In genomic region chr9:50494311-50494710, GRCm38 (mm10) we compare ENCODE assay signal across 21 mouse cellular contexts. TPM values are rescaled to one million over a fixed set of nuclear protein-coding genes. Genes with fewer than 3 reads are reported as not detected.
A peak's percentile ranks its signal among the peaks of the same experiment; 100 is the strongest.
DNase-seq lines count a peak whose midpoint lies in the region; ATAC-seq and TF ChIP-seq lines count a peak whose summit lies in the region.
"Had no signal": no experiment of that assay in that cellular context is flagged by ENCODE, and none has a peak within 500 bp of the region (broad histone marks: within the 10 kb centered on the region; RNA-seq: fewer than 3 reads in every experiment).

Plet1 (plus strand) TSS chr9:50494525.

- no peak for TF ChIP-seq CTCF in lung, embryonic 14.5 days (IDR thresholded peaks at IDR 0.05; ENCODE audit: low read depth)
- no peak for TF ChIP-seq CTCF in ES-Bruce4 (IDR thresholded peaks at IDR 0.05; ENCODE audit: low read depth, low read length)

- no peak for TF ChIP-seq EP300 in ES-Bruce4 (IDR thresholded peaks at IDR 0.05; ENCODE audit: insufficient read depth, low read depth, low read length)

- no peak for ATAC-seq in lung, embryonic 14.5 days (ENCODE audit: insufficient read depth)
- ATAC-seq in inflammation-experienced regulatory T-cells, adult 6 months = no peak
- ATAC-seq in midbrain, embryonic 16.5 days = no peak
- no peak for ATAC-seq in erythroblast, adult 5-6 weeks (replicated peaks; ENCODE audit: low FRiP score, poor library complexity, severe bottlenecking)
- ATAC-seq: forebrain, embryonic 16.5 days; hindbrain, postnatal 0 days had no signal

- no peak within 1 kb of the TSS for H3K9ac ChIP-seq in lung, embryonic 14.5 days
- H3K9ac ChIP-seq in ES-Bruce4 (ENCODE audit: low read depth, poor library complexity, severe bottlenecking) = no peak within 1 kb of the TSS
- no peak within 1 kb of the TSS for H3K9ac ChIP-seq in midbrain, embryonic 16.5 days (ENCODE audit: low read depth, low read length)
- H3K9ac ChIP-seq: neural tube, embryonic 12.5 days; stomach, embryonic 15.5 days had no signal

- peak within 1 kb of the TSS; percentile 36; the same call in 1 of the 2 replicates for H3K27ac ChIP-seq in lung, embryonic 14.5 days (ENCODE audit: low read depth)
- H3K27ac ChIP-seq in ES-Bruce4 (ENCODE audit: insufficient read depth, low read length) = peak within 1 kb of the TSS; percentile 59
- no peak within 1 kb of the TSS for H3K27ac ChIP-seq in midbrain, embryonic 16.5 days (ENCODE audit: low read length)
- H3K27ac ChIP-seq: gastrocnemius, adult 2 months; hindbrain, postnatal 0 days; layer of hippocampus, adult 2 months; left cerebral cortex, adult 2 months; liver, embryonic 13.5 days; neural tube, embryonic 12.5 days; stomach, embryonic 15.5 days had no signal

- 0 out of 2 replicates have a peak, but pooled peaks cover 3% of the 10 kb centered on the region for H3K4me1 ChIP-seq in lung, embryonic 14.5 days (ENCODE audit: insufficient read depth)
- peaks cover 7% of the 10 kb centered on the region for H3K4me1 ChIP-seq in ES-Bruce4 (ENCODE audit: control insufficient read depth, insufficient read depth, low read length)
- peaks cover 12% of the 10 kb centered on the region for H3K4me1 ChIP-seq in midbrain, embryonic 16.5 days (ENCODE audit: control insufficient read depth, insufficient read depth, low read length)

- no peak within 1 kb of the TSS for H3K4me2 ChIP-seq in lung, embryonic 14.5 days
- no peak within 1 kb of the TSS for H3K4me2 ChIP-seq in midbrain, embryonic 16.5 days (ENCODE audit: low read length)
- H3K4me2 ChIP-seq: neural tube, embryonic 12.5 days had no signal

- whole genome bisulfite sequencing in lung, embryonic 14.5 days = 68% methylated on average over 6 of the region's 6 CpGs
- 91% methylated on average over 6 of the region's 6 CpGs for WGBS in midbrain, embryonic 16.5 days

- H3K36me3 ChIP-seq in lung, embryonic 14.5 days (ENCODE audit: insufficient read depth) = no peaks in the 10 kb centered on the region
- no peaks in the 10 kb centered on the region for H3K36me3 ChIP-seq in ES-Bruce4 (ENCODE audit: control insufficient read depth, insufficient read depth, low read length, poor library complexity, severe bottlenecking)
- H3K36me3 ChIP-seq in midbrain, embryonic 16.5 days (ENCODE audit: control insufficient read depth, insufficient read depth, low read length) = no peaks in the 10 kb centered on the region
- H3K36me3 ChIP-seq: liver, embryonic 13.5 days; neural tube, embryonic 12.5 days; stomach, embryonic 15.5 days had no signal

- H3K9me3 ChIP-seq in lung, embryonic 14.5 days (ENCODE audit: low read depth, low read length) = no peaks in the 10 kb centered on the region
- no peaks in the 10 kb centered on the region for H3K9me3 ChIP-seq in ES-Bruce4 (replicated peaks; ENCODE audit: control insufficient read depth, insufficient read depth, low read length, poor library complexity, severe bottlenecking)
- H3K9me3 ChIP-seq in midbrain, embryonic 16.5 days (replicated peaks; ENCODE audit: control insufficient read depth, low read length, poor library complexity, severe bottlenecking) = no peaks in the 10 kb centered on the region
- H3K9me3 ChIP-seq: liver, embryonic 13.5 days; neural tube, embryonic 12.5 days; stomach, embryonic 15.5 days had no signal

- H3K27me3 ChIP-seq in lung, embryonic 14.5 days (ENCODE audit: insufficient read depth, low read length) = no peaks in the 10 kb centered on the region
- H3K27me3 ChIP-seq in ES-Bruce4 (ENCODE audit: control insufficient read depth, insufficient read depth, low read length, poor library complexity, severe bottlenecking) = no peaks in the 10 kb centered on the region
- H3K27me3 ChIP-seq in midbrain, embryonic 16.5 days (ENCODE audit: control insufficient read depth, insufficient read depth, low read depth, low read length) = no peaks in the 10 kb centered on the region
- H3K27me3 ChIP-seq: liver, embryonic 13.5 days; neural tube, embryonic 12.5 days; stomach, embryonic 15.5 days had no signal

- H3K4me3 ChIP-seq in lung, embryonic 14.5 days (ENCODE audit: low read depth, low read length) = no peak within 1 kb of the TSS
- H3K4me3 ChIP-seq in ES-Bruce4 (ENCODE audit: low read depth, low read length) = peak within 1 kb of the TSS; percentile 79
- H3K4me3 ChIP-seq in midbrain, embryonic 16.5 days (ENCODE audit: low read depth, low read length) = no peak within 1 kb of the TSS
- H3K4me3 ChIP-seq: gastrocnemius, adult 2 months; layer of hippocampus, adult 2 months; left cerebral cortex, adult 2 months; liver, embryonic 13.5 days; neural tube, embryonic 12.5 days; stomach, embryonic 15.5 days had no signal

- peak; percentile 69 for TF ChIP-seq POLR2A in ES-Bruce4 (IDR thresholded peaks at IDR 0.05; ENCODE audit: insufficient read depth, low read length)

- DNase-seq in lung, embryonic 14.5 days = no peak
- no peak for DNase-seq in lung, postnatal 10 days
- peak; percentile 40 for DNase-seq in kidney, adult 18-20 months
- peak; percentile 43 to 58 for DNase-seq in kidney, postnatal 25 days
- DNase-seq: adrenal gland, postnatal 36 days; cerebellum, postnatal 10 days; gastrocnemius, adult 2 months; liver, embryonic 13.5 days; retina, postnatal 1 day; thymus, postnatal 25 days had no signal

RNA-seq across cellular contexts. Expression of gene Plet1, which starts in this region (rescaled TPM):
- 0.11 and 0.26 TPM in 2 replicates for polyA plus RNA-seq in lung, embryonic 14.5 days (2014; fragmentation: Nextera tagmentation; extraction: Ambion mirVana)
- 22.7 and 30.9 TPM in 2 replicates for polyA plus RNA-seq in ES-Bruce4 (2011; ENCODE audit: insufficient read depth, insufficient read length, low read depth, missing spikeins)
- polyA plus RNA-seq in inflammation-experienced regulatory T-cells, adult 6 months (2017; shearing (Covaris generic)) = not detected
- 0.53 and 0.75 TPM in 2 replicates for polyA plus RNA-seq in midbrain, embryonic 16.5 days (2015; fragmentation: Nextera tagmentation; extraction: Ambion mirVana)
- total RNA-seq in erythroblast, adult 5-6 weeks (2015; ENCODE audit: low replicate concordance) = not detected in 2 replicates
- not detected in 2 replicates for total RNA-seq in erythroblast, adult 5-6 weeks (2017; ENCODE audit: low replicate concordance)
- total RNA-seq: adrenal gland, postnatal 36 days; layer of hippocampus, adult 2 months; left cerebral cortex, adult 2 months; megakaryocyte-erythroid progenitor cell, adult 5-6 weeks had no signal

Comparison
In these comparisons a context has a peak if more than half of its experiments do, and no peak if none do; other contexts are left out.
1. RNA of gene Plet1 (polyA plus RNA-seq): 22.7 to 30.9 TPM in ES-Bruce4; 0.53 to 0.75 TPM in midbrain, embryonic 16.5 days, 0.11 to 0.26 TPM in lung, embryonic 14.5 days and not detected in inflammation-experienced regulatory T-cells, adult 6 months; every median in the first group is over 10 times any median in the second.
2. DNase-seq: peak in kidney, adult 18-20 months (single experiment) and kidney, postnatal 25 days (2 of 2); none in lung, embryonic 14.5 days (single experiment) and lung, postnatal 10 days (single experiment).